Mouse (Mus musculus) frontal cortex, postnatal 10 days (tissue): ENCODE results near the gene Cacna1h.

Experiments used
- DNase-seq, 2 experiments: peaks; one replicate each; pipeline ENCODE4 v3.0.0; 2022; ENCODE audit warnings: low spot score in 2 of 2, mixed read lengths in 1 of 2

Cacna1h gene

DNA sequence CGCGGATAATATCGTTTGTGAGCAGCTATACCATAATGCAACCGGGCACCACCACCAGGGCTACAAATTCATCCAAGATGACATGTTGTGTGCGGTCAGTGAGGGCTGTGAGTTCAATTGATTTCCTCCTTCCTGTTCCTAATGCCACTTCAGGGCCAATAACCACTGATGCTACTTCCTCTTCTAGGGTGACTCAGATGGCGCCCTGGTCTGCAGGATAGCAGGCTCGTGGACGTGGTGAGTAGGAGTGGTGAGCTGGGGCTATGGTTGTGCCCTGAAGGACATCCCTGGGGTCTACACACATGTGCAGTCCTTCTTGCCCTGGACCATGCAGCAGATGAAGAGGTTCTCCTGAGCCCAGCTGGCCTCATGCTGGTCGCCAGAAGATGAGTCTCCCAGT, 101.3 kb downstream of the Cacna1h start:
- DNase-seq: no peak
